Mouse (Mus musculus): ENCODE measurements around the gene Gstm1. TPM values are rescaled to one million over a fixed set of nuclear protein-coding genes. Genes with fewer than 3 reads are reported as not detected.
"Not testable (repeated sequence)": the region's sequence is repeated elsewhere in the genome, so short reads cannot be mapped to it uniquely, and the experiment has no call there.

The Gstm1 gene
- total RNA-seq (2015; ENCODE audit: low replicate concordance), result 114 and 170 TPM in 2 replicates
- total RNA-seq (2017; ENCODE audit: low replicate concordance), result 29.0 and 44.4 TPM in 2 replicates

GRCm38 (mm10) chr3:108017473-108018189, at the start of gene Gstm1:
Gene Gstm1, minus strand, starts transcription at chr3:108017973.
- ATAC-seq (replicated peaks; ENCODE audit: low FRiP score, poor library complexity, severe bottlenecking), result no peak

GRCm38 (mm10) chr3:108067370-108067934, 49.7 kb upstream of the Gstm1 start:
- ATAC-seq (replicated peaks; ENCODE audit: low FRiP score, poor library complexity, severe bottlenecking), result no peak

GRCm38 (mm10) chr3:108065551-108065950, 47.8 kb upstream of the Gstm1 start:
- no peak for ATAC-seq (replicated peaks; ENCODE audit: low FRiP score, poor library complexity, severe bottlenecking)

GRCm38 (mm10) chr3:108064672-108065071, 46.9 kb upstream of the Gstm1 start:
- ATAC-seq (replicated peaks; ENCODE audit: low FRiP score, poor library complexity, severe bottlenecking), result no peak

- no peak for ATAC-seq (replicated peaks; ENCODE audit: low FRiP score, poor library complexity, severe bottlenecking)
These were observed 44.9 kb upstream of the Gstm1 start for GRCm38 (mm10) chr3:108062648-108063047.

GRCm38 (mm10) chr3:108061420-108061819, 43.6 kb upstream of the Gstm1 start:
- ATAC-seq (replicated peaks; ENCODE audit: low FRiP score, poor library complexity, severe bottlenecking), result 0 out of 2 replicates have a peak, but pooled peaks have one; percentile 44

GRCm38 (mm10) chr3:108050493-108050892, 32.7 kb upstream of the Gstm1 start:
- no peak for ATAC-seq (replicated peaks; ENCODE audit: low FRiP score, poor library complexity, severe bottlenecking)

- ATAC-seq (replicated peaks; ENCODE audit: low FRiP score, poor library complexity, severe bottlenecking), result no peak
These were observed 30.5 kb upstream of the Gstm1 start for GRCm38 (mm10) chr3:108048306-108048705.

- no peak for ATAC-seq (replicated peaks; ENCODE audit: low FRiP score, poor library complexity, severe bottlenecking)
These were observed 29.3 kb upstream of the Gstm1 start for GRCm38 (mm10) chr3:108046944-108047655.

GRCm38 (mm10) chr3:108044394-108045140, 26.8 kb upstream of the Gstm1 start, which contains the start of gene Gstm4:
Gene Gstm4, minus strand, starts transcription at chr3:108044894.
- ATAC-seq (replicated peaks; ENCODE audit: low FRiP score, poor library complexity, severe bottlenecking), result peak; percentile 82

GRCm38 (mm10) chr3:108033156-108033555, 15.4 kb upstream of the Gstm1 start:
- ATAC-seq (replicated peaks; ENCODE audit: low FRiP score, poor library complexity, severe bottlenecking), result no peak

- no peak for ATAC-seq (replicated peaks; ENCODE audit: low FRiP score, poor library complexity, severe bottlenecking)
These were observed 14.3 kb upstream of the Gstm1 start for GRCm38 (mm10) chr3:108032113-108032512.

GRCm38 (mm10) chr3:108028641-108029365, 11.0 kb upstream of the Gstm1 start:
- no peak for ATAC-seq (replicated peaks; ENCODE audit: low FRiP score, poor library complexity, severe bottlenecking)

GRCm38 (mm10) chr3:108026597-108026996, 8.8 kb upstream of the Gstm1 start:
- no peak for ATAC-seq (replicated peaks; ENCODE audit: low FRiP score, poor library complexity, severe bottlenecking)

- ATAC-seq (replicated peaks; ENCODE audit: low FRiP score, poor library complexity, severe bottlenecking), result no peak
These were observed 8.3 kb upstream of the Gstm1 start for GRCm38 (mm10) chr3:108026049-108026448.

GRCm38 (mm10) chr3:108025318-108025717, 7.5 kb upstream of the Gstm1 start:
- ATAC-seq (replicated peaks; ENCODE audit: low FRiP score, poor library complexity, severe bottlenecking), result no peak

- no peak for ATAC-seq (replicated peaks; ENCODE audit: low FRiP score, poor library complexity, severe bottlenecking)
These were observed 4.9 kb upstream of the Gstm1 start for GRCm38 (mm10) chr3:108022650-108023049.

GRCm38 (mm10) chr3:108020351-108021022, 2.7 kb upstream of the Gstm1 start:
- not testable (repeated sequence) for ATAC-seq (replicated peaks; ENCODE audit: low FRiP score, poor library complexity, severe bottlenecking)

GRCm38 (mm10) chr3:108019226-108019625, 1.5 kb upstream of the Gstm1 start:
- not testable (repeated sequence) for ATAC-seq (replicated peaks; ENCODE audit: low FRiP score, poor library complexity, severe bottlenecking)

Data from erythroid progenitor cell, adult 5-6 weeks (primary cell).